Mouse (Mus musculus) liver, adult 2 months (tissue): ENCODE measurements around the gene Sufu. TPM values are rescaled to one million over a fixed set of nuclear protein-coding genes. Genes with fewer than 3 reads are reported as not detected.

Experiments used
- DNase-seq: peaks from one replicate; pipeline ENCODE4 v3.0.0-alpha.2; 2011; ENCODE audit warnings: low read depth, low spot score; ENCODE audit errors: extremely low read depth
- H3K27ac ChIP-seq: fragments of 200-500 bp; replicated peaks from 2 replicates; pipeline ENCODE4 v1.5.1; 2012; ENCODE audit warnings: low read depth, mild to moderate bottlenecking, control low read depth, inconsistent platforms, low read length; ENCODE audit not compliant: insufficient read depth
- H3K27me3 ChIP-seq: fragments of 200-500 bp; 2 replicates; pipeline ENCODE4 v1.6.1; 2012; ENCODE audit warnings: mild to moderate bottlenecking, moderate library complexity, low read length, inconsistent platforms; ENCODE audit not compliant: control insufficient read depth, insufficient read depth
- H3K36me3 ChIP-seq: fragments of 200-500 bp; 2 replicates; pipeline ENCODE4 v1.6.1; 2012; ENCODE audit warnings: low read length, inconsistent platforms; ENCODE audit not compliant: control insufficient read depth, insufficient read depth
- H3K4me1 ChIP-seq: fragments of 200-500 bp; 2 replicates; pipeline ENCODE4 v1.6.1; 2011; ENCODE audit warnings: low read length; ENCODE audit not compliant: control insufficient read depth, insufficient read depth
- H3K4me3 ChIP-seq: fragments of 200-500 bp; 2 replicates; pipeline ENCODE4 v1.5.1; 2011; ENCODE audit warnings: low read depth, mild to moderate bottlenecking, control low read depth, low read length, moderate library complexity; ENCODE audit not compliant: insufficient read depth
- H3K79me2 ChIP-seq: fragments of 200-500 bp; 2 replicates; pipeline ENCODE4 v1.6.1; 2012; ENCODE audit warnings: inconsistent platforms, mild to moderate bottlenecking, low read length, moderate library complexity; ENCODE audit not compliant: control insufficient read depth, insufficient read depth
- H3K9ac ChIP-seq: fragments of 200-500 bp; 2 replicates; pipeline ENCODE4 v1.6.1; 2012; ENCODE audit warnings: low read depth, mild to moderate bottlenecking, control low read depth, inconsistent platforms, low read length
- CTCF ChIP-seq: fragments of 200-500 bp; IDR thresholded peaks from 2 replicates; pipeline ENCODE4 v1.5.1; 2011; ENCODE audit warnings: low read depth, low read length, control low read depth
- POLR2A ChIP-seq: fragments of 200-500 bp; IDR thresholded peaks from 2 replicates; pipeline ENCODE4 v1.6.1; 2011; ENCODE audit warnings: low read length, control low read depth; ENCODE audit not compliant: insufficient read depth; ENCODE audit errors: extremely low read depth
- WGBS: fragments of 180-500 bp; shearing (Covaris S2); methylation state at CpG from one replicate; pipeline ENCODE4 v1.1.7; 2018; 5-methylcytosine and 5-hydroxymethylcytosine counted together
- polyA plus RNA-seq: library from polyadenylated mRNA; depleted of rRNA; stranded (reverse); fragments of >200 nt; gene quantifications from 2 replicates; pipeline ENCODE4 v1.2.3, GENCODE M21; 2012
- total RNA-seq: library from RNA; depleted of rRNA; stranded (reverse); fragments of >200 nt; gene quantifications from 2 replicates; pipeline ENCODE4 v1.2.3, GENCODE M21; 2014

Gene Sufu
- total and polyA plus RNA-seq, 2 experiments: 1.1 to 3.2 TPM

GRCm38 (mm10) chr19:46466160-46466559 is 69.5 kb downstream of the Sufu start:
- Histone ChIP-seq H3K36me3 (no peaks in the 10 kb centered on the region), H3K9ac (no peak overlapping the region), H3K27me3 (no peaks in the 10 kb centered on the region), H3K79me2 (no peaks in the 10 kb centered on the region), H3K27ac (no peak overlapping the region), H3K4me3 (no peak overlapping the region), H3K4me1 (peaks cover 5% of the 10 kb centered on the region)
- no peak for TF ChIP-seq POLR2A
- no peak for TF ChIP-seq CTCF
- 77% methylated on average over 6 of the region's 6 CpGs for WGBS
- no peak for DNase-seq

GRCm38 (mm10) chr19:46467051-46467503 is 70.4 kb downstream of the Sufu start:
- H3K27me3 ChIP-seq: no peaks in the 10 kb centered on the region
- peaks cover 5% of the 10 kb centered on the region for H3K4me1 ChIP-seq
- no peak overlapping the region for H3K4me3 ChIP-seq
- no peaks in the 10 kb centered on the region for H3K36me3 ChIP-seq
- 77% methylated on average over 3 of the region's 3 CpGs for WGBS
- no peak for TF ChIP-seq POLR2A
- no peak for TF ChIP-seq CTCF
- no peak for DNase-seq
- no peak overlapping the region for H3K27ac ChIP-seq
- H3K79me2 ChIP-seq: no peaks in the 10 kb centered on the region
- H3K9ac ChIP-seq: no peak overlapping the region

GRCm38 (mm10) chr19:46470364-46471240 is 73.9 kb downstream of the Sufu start:
- TF ChIP-seq POLR2A (no peak), CTCF (no peak)
- no peak overlapping the region for H3K27ac ChIP-seq

GRCm38 (mm10) chr19:46471324-46472093 is 74.8 kb downstream of the Sufu start:
- Histone ChIP-seq H3K4me3 (no peak overlapping the region), H3K27ac (no peak overlapping the region), H3K79me2 (no peaks in the 10 kb centered on the region), H3K36me3 (no peaks in the 10 kb centered on the region; the same call in 1 of the 2 replicates), H3K4me1 (no peaks in the 10 kb centered on the region), H3K27me3 (no peaks in the 10 kb centered on the region), H3K9ac (no peak overlapping the region)
- WGBS: 51% methylated on average over 10 of the region's 10 CpGs
- no peak for DNase-seq
- TF ChIP-seq CTCF (no peak), POLR2A (no peak)

More at GRCm38 (mm10) chr19:46470364-46471240, 73.9 kb downstream of the Sufu start:
- Histone ChIP-seq H3K4me3 (no peak overlapping the region), H3K4me1 (no peaks in the 10 kb centered on the region), H3K27me3 (no peaks in the 10 kb centered on the region), H3K36me3 (no peaks in the 10 kb centered on the region; the same call in 1 of the 2 replicates), H3K9ac (no peak overlapping the region), H3K79me2 (no peaks in the 10 kb centered on the region)
- DNase-seq: no peak
- WGBS: 73% methylated on average over 17 of the region's 17 CpGs

- Histone ChIP-seq H3K27ac (no peak overlapping the region; the same call in 1 of the 2 replicates), H3K79me2 (no peaks in the 10 kb centered on the region), H3K4me1 (peaks cover 4% of the 10 kb centered on the region; the same call in 1 of the 2 replicates), H3K4me3 (no peak overlapping the region), H3K27me3 (no peaks in the 10 kb centered on the region), H3K9ac (no peak overlapping the region), H3K36me3 (no peaks in the 10 kb centered on the region; the same call in 1 of the 2 replicates)
- TF ChIP-seq CTCF (no peak), POLR2A (no peak)
- 71% methylated on average over 10 of the region's 10 CpGs for WGBS
- DNase-seq: no peak
Observed at GRCm38 (mm10) chr19:46477432-46477845, 80.7 kb downstream of the Sufu start.
